16 mouse cellular contexts compared by ENCODE assay signal in the genomic region with DNA sequence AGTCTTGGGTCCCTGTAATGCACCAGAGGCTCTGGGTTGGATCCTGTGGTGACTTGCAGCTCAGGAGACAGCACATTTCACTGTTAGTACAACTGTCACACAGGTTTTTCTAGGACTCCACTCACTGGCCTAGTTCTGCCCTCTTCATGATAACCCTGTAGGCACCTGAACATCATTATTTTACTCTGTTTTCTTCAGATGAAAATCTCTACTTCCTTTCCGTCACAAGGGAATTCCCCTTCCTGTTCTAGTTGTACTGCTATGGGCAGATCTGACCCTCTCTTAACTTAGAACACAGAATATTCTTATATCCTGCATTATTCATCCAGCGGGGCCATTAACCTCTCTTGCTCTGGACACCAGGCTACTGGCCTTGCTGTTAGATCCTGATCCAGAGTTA.
"Had no signal": no experiment of that assay in that cellular context is flagged by ENCODE, and none has a peak within 500 bp of the region (broad histone marks: within the 10 kb centered on the region; RNA-seq: fewer than 3 reads in every experiment).

No protein-coding gene starts in this region.

- DNase-seq: kidney, adult 11 months; kidney, adult 9 months; lung, postnatal 14 days; right cerebral cortex, postnatal 4 days; thymus, adult 2 months; thymus, postnatal 25 days had no signal

- H3K27me3 ChIP-seq: lung, embryonic 15.5 days; megakaryocyte, embryonic 14.5 days; midbrain, embryonic 12.5 days; neural tube, embryonic 12.5 days; stomach, embryonic 15.5 days had no signal

- H3K9me3 ChIP-seq: limb, embryonic 10.5 days; lung, embryonic 15.5 days; megakaryocyte, embryonic 14.5 days; midbrain, embryonic 12.5 days; neural tube, embryonic 12.5 days; stomach, embryonic 15.5 days had no signal

- H3K4me2 ChIP-seq: liver, embryonic 11.5 days; lung, embryonic 15.5 days; midbrain, embryonic 12.5 days; neural tube, embryonic 12.5 days; stomach, embryonic 15.5 days had no signal

- H3K4me1 ChIP-seq: lung, embryonic 15.5 days; midbrain, embryonic 12.5 days; neural tube, embryonic 12.5 days had no signal

- H3K9ac ChIP-seq: lung, embryonic 15.5 days; midbrain, embryonic 12.5 days; neural tube, embryonic 12.5 days; stomach, embryonic 15.5 days had no signal

- H3K27ac ChIP-seq: kidney, postnatal 0 days; left cerebral cortex, adult 2 months; limb, embryonic 10.5 days; lung, embryonic 15.5 days; macrophage; midbrain, embryonic 12.5 days; neural tube, embryonic 12.5 days; stomach, embryonic 15.5 days had no signal

- H3K4me3 ChIP-seq: left cerebral cortex, adult 2 months; limb, embryonic 10.5 days; lung, embryonic 15.5 days; megakaryocyte, embryonic 14.5 days; midbrain, embryonic 12.5 days; neural tube, embryonic 12.5 days; stomach, embryonic 15.5 days had no signal
